Mouse (Mus musculus): ENCODE data around the gene Lins1. TPM values are rescaled to one million over a fixed set of nuclear protein-coding genes. Genes with fewer than 3 reads are reported as not detected.

The Lins1 gene
- polyA plus RNA-seq, 1 experiment from 2014 or later = 20.6 TPM

DNA sequence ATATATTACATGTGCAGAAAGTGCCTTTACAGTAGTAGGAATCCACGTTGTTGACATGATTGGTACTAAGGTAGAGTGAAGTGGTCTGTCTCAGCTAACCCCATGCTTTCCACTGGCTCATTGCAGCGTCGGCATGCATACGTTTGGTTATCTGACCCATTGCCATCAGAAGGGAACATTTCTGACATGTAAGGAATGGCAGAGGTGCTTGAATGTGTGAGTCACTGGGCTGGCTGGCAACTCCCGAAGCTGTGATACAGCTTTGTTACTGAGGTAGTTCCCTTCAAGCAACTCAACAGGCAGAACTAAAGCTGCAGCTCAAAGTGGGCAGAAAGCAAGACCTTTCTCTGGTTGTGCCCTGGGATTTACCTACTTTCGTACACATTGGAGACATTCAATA lies 45.3 kb downstream of the Lins1 start:
- WGBS = 91% methylated on average over 6 of the region's 6 CpGs
- H3K36me3 ChIP-seq (ENCODE audit: control insufficient read depth, insufficient read depth, low read length) = no peaks in the 10 kb centered on the region
- H3K4me1 ChIP-seq (ENCODE audit: control insufficient read depth, insufficient read depth, low read length) = no peaks in the 10 kb centered on the region
- no peaks in the 10 kb centered on the region for H3K27me3 ChIP-seq (ENCODE audit: control insufficient read depth, insufficient read depth, low read depth, low read length)
- no peak overlapping the region for H3K4me2 ChIP-seq (ENCODE audit: low read length)
- ATAC-seq = no peak
- no peak overlapping the region for H3K27ac ChIP-seq (ENCODE audit: low read length)
- H3K9me3 ChIP-seq (replicated peaks; ENCODE audit: control insufficient read depth, low read length, poor library complexity, severe bottlenecking) = no peaks in the 10 kb centered on the region
- H3K4me3 ChIP-seq (ENCODE audit: low read depth, low read length) = no peak overlapping the region
- H3K9ac ChIP-seq (ENCODE audit: low read depth, low read length) = no peak overlapping the region

DNA sequence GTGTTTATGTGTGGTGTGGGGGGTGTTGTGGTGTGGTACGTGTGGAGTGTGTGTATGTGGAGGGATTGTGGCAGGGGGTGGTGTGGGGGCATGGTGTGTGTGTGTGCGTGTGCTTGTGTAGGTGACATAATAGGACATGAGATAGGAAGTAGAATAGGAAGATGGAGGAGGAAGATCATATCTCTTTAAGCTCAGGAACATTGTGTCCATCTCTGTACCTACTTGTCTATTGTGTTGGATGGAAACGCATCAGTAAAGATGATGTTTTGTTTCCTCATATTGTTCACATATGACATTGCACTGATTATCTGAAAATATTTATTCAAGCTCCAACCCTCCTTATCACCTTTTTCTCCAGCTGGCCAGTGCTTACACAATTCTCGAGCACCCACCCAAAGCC lies 47.7 kb downstream of the Lins1 start:
- no peak for ATAC-seq
- Histone ChIP-seq H3K4me3 (ENCODE audit: low read depth, low read length) (no peak overlapping the region), H3K36me3 (ENCODE audit: control insufficient read depth, insufficient read depth, low read length) (no peaks in the 10 kb centered on the region), H3K9me3 (replicated peaks; ENCODE audit: control insufficient read depth, low read length, poor library complexity, severe bottlenecking) (no peaks in the 10 kb centered on the region), H3K4me2 (ENCODE audit: low read length) (no peak overlapping the region), H3K9ac (ENCODE audit: low read depth, low read length) (no peak overlapping the region), H3K27me3 (ENCODE audit: control insufficient read depth, insufficient read depth, low read depth, low read length) (no peaks in the 10 kb centered on the region), H3K27ac (ENCODE audit: low read length) (no peak overlapping the region), H3K4me1 (ENCODE audit: control insufficient read depth, insufficient read depth, low read length) (no peaks in the 10 kb centered on the region)
- 93% methylated on average over 4 of the region's 4 CpGs for WGBS

DNA sequence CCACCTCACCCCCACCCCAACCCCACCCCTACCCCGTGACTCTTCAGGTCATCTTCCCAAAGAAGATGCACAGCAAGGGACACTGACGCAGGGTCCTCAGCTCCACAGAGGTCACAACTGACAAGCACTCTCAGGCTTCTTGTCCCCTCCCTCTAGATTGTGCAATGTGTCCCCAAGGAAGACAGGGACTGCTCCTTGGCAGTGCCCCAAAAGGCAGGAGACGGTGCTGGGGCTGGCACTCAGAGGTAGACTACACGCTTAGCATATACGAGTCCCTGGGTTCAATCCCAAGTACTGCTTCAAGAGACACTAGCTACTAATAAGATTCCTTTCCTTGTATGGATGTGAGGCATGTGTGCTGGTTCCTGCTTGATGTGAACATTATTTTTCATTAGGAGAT lies 51.3 kb downstream of the Lins1 start:
- Histone ChIP-seq H3K4me2 (ENCODE audit: low read length) (no peak overlapping the region), H3K9me3 (replicated peaks; ENCODE audit: control insufficient read depth, low read length, poor library complexity, severe bottlenecking) (no peaks in the 10 kb centered on the region), H3K27ac (ENCODE audit: low read length) (no peak overlapping the region), H3K36me3 (ENCODE audit: control insufficient read depth, insufficient read depth, low read length) (no peaks in the 10 kb centered on the region), H3K4me3 (ENCODE audit: low read depth, low read length) (no peak overlapping the region), H3K9ac (ENCODE audit: low read depth, low read length) (no peak overlapping the region), H3K4me1 (ENCODE audit: control insufficient read depth, insufficient read depth, low read length) (no peaks in the 10 kb centered on the region), H3K27me3 (ENCODE audit: control insufficient read depth, insufficient read depth, low read depth, low read length) (no peaks in the 10 kb centered on the region)
- WGBS = 78% methylated on average over 5 of the region's 5 CpGs
- ATAC-seq = no peak

DNA sequence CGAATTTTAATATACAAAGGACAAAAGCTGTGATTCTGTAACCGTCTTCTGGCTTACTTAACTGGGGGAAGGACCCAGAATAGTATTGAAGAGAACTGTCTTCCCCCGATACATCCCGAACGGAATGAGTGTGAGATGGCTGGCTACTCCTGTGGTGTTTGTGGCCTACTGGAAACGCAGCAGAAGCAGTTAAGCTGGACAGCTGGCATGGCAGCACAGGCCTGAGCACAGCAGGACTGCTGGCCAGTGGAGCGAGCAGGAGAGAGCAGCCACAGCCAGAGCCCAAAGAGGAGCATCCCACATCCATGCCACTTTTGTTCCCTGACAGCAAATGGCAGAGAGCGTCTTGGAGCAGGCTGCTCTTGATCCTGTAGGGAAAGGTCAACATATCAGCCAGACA lies 51.7 kb downstream of the Lins1 start:
- H3K9ac ChIP-seq (ENCODE audit: low read depth, low read length) = no peak overlapping the region
- H3K4me3 ChIP-seq (ENCODE audit: low read depth, low read length) = no peak overlapping the region
- no peak overlapping the region for H3K27ac ChIP-seq (ENCODE audit: low read length)
- 53% methylated on average over 8 of the region's 8 CpGs for WGBS
- H3K36me3 ChIP-seq (ENCODE audit: control insufficient read depth, insufficient read depth, low read length) = no peaks in the 10 kb centered on the region
- no peaks in the 10 kb centered on the region for H3K9me3 ChIP-seq (replicated peaks; ENCODE audit: control insufficient read depth, low read length, poor library complexity, severe bottlenecking)
- H3K4me1 ChIP-seq (ENCODE audit: control insufficient read depth, insufficient read depth, low read length) = no peaks in the 10 kb centered on the region
- ATAC-seq = no peak
- no peak overlapping the region for H3K4me2 ChIP-seq (ENCODE audit: low read length)
- no peaks in the 10 kb centered on the region for H3K27me3 ChIP-seq (ENCODE audit: control insufficient read depth, insufficient read depth, low read depth, low read length)

DNA sequence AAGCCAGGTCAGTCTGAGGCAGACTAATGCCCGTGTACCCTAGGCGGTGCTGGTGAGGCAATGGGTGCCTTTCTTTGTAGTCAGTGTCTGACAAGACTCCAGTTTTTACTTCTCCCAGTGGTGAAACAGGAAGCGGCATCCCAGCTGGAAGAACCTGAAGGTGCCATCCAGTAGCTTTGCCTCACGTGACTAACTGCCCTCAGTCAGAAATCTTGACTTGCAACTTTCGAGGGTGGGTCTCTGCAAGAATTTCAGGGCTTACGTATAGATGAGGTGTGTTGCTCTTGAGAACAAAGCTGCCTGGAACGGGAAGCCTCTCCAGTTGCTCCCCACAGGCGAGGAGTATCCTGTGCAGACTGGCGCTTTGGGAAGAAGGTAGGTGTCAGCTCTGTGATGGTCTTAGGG lies 53.7 kb downstream of the Lins1 start, which contains the start of gene Cers3:
Gene Cers3 (plus strand): TSS at position 128 of the 405 bp plus-strand sequence.
- H3K27me3 ChIP-seq (ENCODE audit: control insufficient read depth, insufficient read depth, low read depth, low read length) = no peaks in the 10 kb centered on the region
- WGBS = 77% methylated on average over 9 of the region's 9 CpGs
- no peaks in the 10 kb centered on the region for H3K36me3 ChIP-seq (ENCODE audit: control insufficient read depth, insufficient read depth, low read length)
- H3K4me2 ChIP-seq (ENCODE audit: low read length) = no peak within 1 kb of the TSS
- ATAC-seq = no peak
- no peaks in the 10 kb centered on the region for H3K4me1 ChIP-seq (ENCODE audit: control insufficient read depth, insufficient read depth, low read length)
- H3K9me3 ChIP-seq (replicated peaks; ENCODE audit: control insufficient read depth, low read length, poor library complexity, severe bottlenecking) = no peaks in the 10 kb centered on the region
- H3K9ac ChIP-seq (ENCODE audit: low read depth, low read length) = no peak within 1 kb of the TSS
- H3K4me3 ChIP-seq (ENCODE audit: low read depth, low read length) = no peak within 1 kb of the TSS
- H3K27ac ChIP-seq (ENCODE audit: low read length) = no peak within 1 kb of the TSS

DNA sequence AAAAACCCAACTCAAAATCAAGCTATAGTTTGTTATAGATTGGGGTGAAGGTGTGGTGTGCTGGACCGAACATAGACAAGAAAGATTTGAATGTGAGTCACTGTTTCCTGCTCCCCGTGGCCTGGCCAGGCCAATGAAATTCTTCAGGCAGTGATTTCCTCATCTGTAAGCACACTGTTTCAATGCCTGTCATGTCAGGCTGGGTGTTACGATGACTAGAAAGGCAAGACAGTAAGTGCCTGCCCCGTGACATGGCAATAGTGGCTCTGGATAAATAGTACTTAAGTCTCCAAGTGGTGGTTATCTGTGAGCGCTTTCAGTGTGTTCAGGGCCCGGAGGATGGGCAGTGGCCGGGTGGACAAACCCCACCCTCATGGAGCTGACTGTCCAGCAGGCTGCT lies 57.3 kb downstream of the Lins1 start:
- no peak overlapping the region for H3K4me3 ChIP-seq (ENCODE audit: low read depth, low read length)
- no peak overlapping the region for H3K4me2 ChIP-seq (ENCODE audit: low read length)
- WGBS = 88% methylated on average over 7 of the region's 7 CpGs
- no peaks in the 10 kb centered on the region for H3K4me1 ChIP-seq (ENCODE audit: control insufficient read depth, insufficient read depth, low read length)
- H3K27ac ChIP-seq (ENCODE audit: low read length) = no peak overlapping the region
- ATAC-seq = no peak
- no peak overlapping the region for H3K9ac ChIP-seq (ENCODE audit: low read depth, low read length)
- no peaks in the 10 kb centered on the region for H3K36me3 ChIP-seq (ENCODE audit: control insufficient read depth, insufficient read depth, low read length)
- H3K9me3 ChIP-seq (replicated peaks; ENCODE audit: control insufficient read depth, low read length, poor library complexity, severe bottlenecking) = no peaks in the 10 kb centered on the region
- H3K27me3 ChIP-seq (ENCODE audit: control insufficient read depth, insufficient read depth, low read depth, low read length) = no peaks in the 10 kb centered on the region

DNA sequence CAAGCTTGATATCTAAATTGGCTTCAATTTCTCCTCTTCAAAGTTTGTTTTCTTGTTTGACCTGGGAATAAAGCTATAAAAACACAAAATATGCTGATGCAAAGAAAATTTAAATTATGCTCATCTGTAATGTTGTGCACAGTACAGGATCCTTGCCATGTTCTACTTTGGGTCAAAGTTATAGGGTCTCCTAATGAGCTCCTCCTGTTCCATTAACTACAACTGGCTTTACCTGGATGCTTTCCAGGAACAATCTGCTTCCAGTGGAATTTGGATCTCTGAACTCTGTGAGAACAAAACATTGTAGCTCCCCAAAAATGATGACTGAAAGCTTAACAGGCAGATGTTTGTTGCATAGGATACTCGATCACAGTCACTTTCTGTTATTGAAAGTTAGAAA lies 60.3 kb downstream of the Lins1 start:
- no peak for ATAC-seq
- Histone ChIP-seq H3K27ac (ENCODE audit: low read length) (no peak overlapping the region), H3K4me1 (ENCODE audit: control insufficient read depth, insufficient read depth, low read length) (no peaks in the 10 kb centered on the region), H3K36me3 (ENCODE audit: control insufficient read depth, insufficient read depth, low read length) (no peaks in the 10 kb centered on the region), H3K27me3 (ENCODE audit: control insufficient read depth, insufficient read depth, low read depth, low read length) (no peaks in the 10 kb centered on the region), H3K9me3 (replicated peaks; ENCODE audit: control insufficient read depth, low read length, poor library complexity, severe bottlenecking) (no peaks in the 10 kb centered on the region), H3K4me2 (ENCODE audit: low read length) (no peak overlapping the region), H3K4me3 (ENCODE audit: low read depth, low read length) (no peak overlapping the region), H3K9ac (ENCODE audit: low read depth, low read length) (no peak overlapping the region)
- WGBS = 88% methylated on average over 1 of the region's 1 CpGs

DNA sequence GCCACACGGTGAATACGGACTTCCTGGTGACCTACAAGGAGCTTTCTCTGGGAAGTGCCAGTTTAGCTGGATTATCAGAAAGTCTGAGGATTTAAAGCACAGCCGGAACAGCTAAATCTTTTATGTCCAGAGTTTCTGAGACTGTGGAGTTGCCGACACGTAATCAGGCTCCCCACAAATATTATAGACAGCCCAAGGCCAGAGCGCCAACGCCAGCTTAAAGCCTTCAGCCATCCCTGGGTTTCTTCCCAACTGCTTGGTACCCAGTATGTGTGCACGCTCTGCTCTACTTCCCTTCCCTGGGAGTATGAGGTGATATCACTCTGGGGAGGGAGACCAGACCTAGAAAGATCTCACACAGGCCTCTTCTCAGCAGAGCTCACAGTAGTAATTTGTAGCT lies 64.1 kb downstream of the Lins1 start:
- 75% methylated on average over 8 of the region's 8 CpGs for WGBS
- no peak overlapping the region for H3K9ac ChIP-seq (ENCODE audit: low read depth, low read length)
- H3K4me3 ChIP-seq (ENCODE audit: low read depth, low read length) = no peak overlapping the region
- no peak overlapping the region for H3K4me2 ChIP-seq (ENCODE audit: low read length)
- H3K4me1 ChIP-seq (ENCODE audit: control insufficient read depth, insufficient read depth, low read length) = no peaks in the 10 kb centered on the region
- no peak overlapping the region for H3K27ac ChIP-seq (ENCODE audit: low read length)
- no peak for ATAC-seq
- H3K27me3 ChIP-seq (ENCODE audit: control insufficient read depth, insufficient read depth, low read depth, low read length) = no peaks in the 10 kb centered on the region
- no peaks in the 10 kb centered on the region for H3K9me3 ChIP-seq (replicated peaks; ENCODE audit: control insufficient read depth, low read length, poor library complexity, severe bottlenecking)
- no peaks in the 10 kb centered on the region for H3K36me3 ChIP-seq (ENCODE audit: control insufficient read depth, insufficient read depth, low read length)

DNA sequence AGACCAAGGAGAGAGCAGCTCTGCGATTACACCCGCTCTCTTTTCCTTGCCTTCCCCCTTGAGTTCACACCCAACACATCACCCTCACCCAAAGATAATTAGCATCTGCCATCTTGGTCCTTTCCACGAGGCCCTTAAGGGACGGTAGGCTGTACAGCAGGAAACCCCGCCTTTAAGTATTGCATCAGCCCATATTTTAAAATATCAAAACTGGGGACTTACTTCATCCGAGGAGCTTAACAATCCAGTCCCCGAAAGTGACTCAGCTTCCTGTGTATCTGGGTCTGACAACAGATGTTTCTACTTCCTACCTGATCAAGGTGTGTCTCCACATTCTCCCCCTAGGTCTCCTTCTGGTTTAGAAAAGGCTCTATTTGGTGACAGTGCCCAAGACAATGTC lies 65.9 kb downstream of the Lins1 start:
- H3K4me3 ChIP-seq (ENCODE audit: low read depth, low read length) = no peak overlapping the region
- no peak overlapping the region for H3K9ac ChIP-seq (ENCODE audit: low read depth, low read length)
- 90% methylated on average over 7 of the region's 7 CpGs for WGBS
- no peaks in the 10 kb centered on the region for H3K9me3 ChIP-seq (replicated peaks; ENCODE audit: control insufficient read depth, low read length, poor library complexity, severe bottlenecking)
- H3K27ac ChIP-seq (ENCODE audit: low read length) = no peak overlapping the region
- H3K4me2 ChIP-seq (ENCODE audit: low read length) = no peak overlapping the region
- no peaks in the 10 kb centered on the region for H3K27me3 ChIP-seq (ENCODE audit: control insufficient read depth, insufficient read depth, low read depth, low read length)
- no peak for ATAC-seq
- H3K36me3 ChIP-seq (ENCODE audit: control insufficient read depth, insufficient read depth, low read length) = no peaks in the 10 kb centered on the region
- no peaks in the 10 kb centered on the region for H3K4me1 ChIP-seq (ENCODE audit: control insufficient read depth, insufficient read depth, low read length)

Measured in midbrain, embryonic 16.5 days (tissue).